Mouse (Mus musculus) lung, adult 2 months (tissue): ENCODE results near the gene Siglece. TPM values are rescaled to one million over a fixed set of nuclear protein-coding genes. Genes with fewer than 3 reads are reported as not detected.

ENCODE experiments used
- DNase-seq: peaks from one replicate; pipeline ENCODE4 v3.0.0; 2022
- H3K4me1 ChIP-seq: fragments of 200-500 bp; 2 replicates; pipeline ENCODE4 v1.6.1; 2011; ENCODE audit warnings: low read length; ENCODE audit not compliant: control insufficient read depth, insufficient read depth
- H3K4me3 ChIP-seq: fragments of 200-500 bp; replicated peaks from 2 replicates; pipeline ENCODE3; 2011; ENCODE audit warnings: low read depth, mild to moderate bottlenecking, control low read depth, low read length; ENCODE audit errors: extremely low read depth
- CTCF ChIP-seq: fragments of 200-500 bp; IDR thresholded peaks from 2 replicates; pipeline ENCODE4 v1.5.1; 2011; ENCODE audit warnings: mild to moderate bottlenecking, low read length, control low read depth; ENCODE audit not compliant: insufficient read depth
- POLR2A ChIP-seq: fragments of 200-500 bp; IDR thresholded peaks from 2 replicates; pipeline ENCODE4 v1.6.1; 2011; ENCODE audit warnings: low read depth, mild to moderate bottlenecking, control low read depth, low read length, borderline replicate concordance; ENCODE audit errors: extremely low read depth
- WGBS: fragments of 180-500 bp; shearing (Covaris S2); methylation state at CpG from one replicate; pipeline ENCODE4 v1.1.7; 2018; 5-methylcytosine and 5-hydroxymethylcytosine counted together
- polyA plus RNA-seq: library from polyadenylated mRNA; depleted of rRNA; stranded (reverse); fragments of >200 nt; gene quantifications from 2 replicates; pipeline ENCODE4 v1.2.3, GENCODE M21; 2012

Gene Siglece
- polyA plus RNA-seq, 1 experiment = 7.0 TPM

GRCm38 (mm10) chr7:43636194-43636593 is 23.8 kb downstream of the Siglece start:
- no peak for TF ChIP-seq CTCF
- no peak for TF ChIP-seq POLR2A
- 44% methylated on average over 2 of the region's 2 CpGs for WGBS

GRCm38 (mm10) chr7:43634500-43634899 is 25.5 kb downstream of the Siglece start, which contains the start of gene Ceacam18:
Ceacam18 (plus strand) TSS chr7:43634707.
- TF ChIP-seq POLR2A (no peak), CTCF (no peak)
- DNase-seq = no peak
- no peaks in the 10 kb centered on the region; the same call in 1 of the 2 replicates for H3K4me1 ChIP-seq
- 43% methylated on average over 6 of the region's 6 CpGs for WGBS
- H3K4me3 ChIP-seq = no peak within 1 kb of the TSS

More at GRCm38 (mm10) chr7:43636194-43636593, 23.8 kb downstream of the Siglece start:
- DNase-seq = no peak
- H3K4me1 ChIP-seq = no peaks in the 10 kb centered on the region; the same call in 1 of the 2 replicates
- H3K4me3 ChIP-seq = no peak overlapping the region

- H3K4me1 ChIP-seq = no peaks in the 10 kb centered on the region; the same call in 1 of the 2 replicates
- 72% methylated on average over 4 of the region's 4 CpGs for whole genome bisulfite sequencing
- H3K4me3 ChIP-seq = no peak overlapping the region
- DNase-seq = no peak
- TF ChIP-seq POLR2A (no peak), CTCF (no peak)
Measured at GRCm38 (mm10) chr7:43633940-43634339, 26.0 kb downstream of the Siglece start.

- no peak for DNase-seq
- Histone ChIP-seq H3K4me1 (no peaks in the 10 kb centered on the region), H3K4me3 (no peak overlapping the region)
- TF ChIP-seq POLR2A (no peak), CTCF (no peak)
- 70% methylated on average over 8 of the region's 8 CpGs for WGBS
Measured at GRCm38 (mm10) chr7:43625794-43626422, 34.1 kb downstream of the Siglece start.

- TF ChIP-seq CTCF = no peak
- TF ChIP-seq POLR2A = no peak
- Histone ChIP-seq H3K4me3 (no peak overlapping the region), H3K4me1 (no peaks in the 10 kb centered on the region)
- 75% methylated on average over 3 of the region's 3 CpGs for WGBS
- DNase-seq = no peak
Measured at GRCm38 (mm10) chr7:43625065-43625464, 34.9 kb downstream of the Siglece start.

GRCm38 (mm10) chr7:43623819-43624218 is 36.1 kb downstream of the Siglece start:
- TF ChIP-seq POLR2A (no peak), CTCF (no peak)
- 16% methylated on average over 10 of the region's 10 CpGs for WGBS

GRCm38 (mm10) chr7:43622927-43623326 is 37.0 kb downstream of the Siglece start:
- TF ChIP-seq POLR2A (no peak), CTCF (no peak)
- H3K4me1 ChIP-seq = no peaks in the 10 kb centered on the region
- no peak overlapping the region for H3K4me3 ChIP-seq
- no peak for DNase-seq
- WGBS = 64% methylated on average over 7 of the region's 7 CpGs

More at GRCm38 (mm10) chr7:43623819-43624218, 36.1 kb downstream of the Siglece start:
- no peak overlapping the region for H3K4me3 ChIP-seq
- no peak for DNase-seq
- H3K4me1 ChIP-seq = no peaks in the 10 kb centered on the region

- no peak for DNase-seq
- Histone ChIP-seq H3K4me1 (no peaks in the 10 kb centered on the region), H3K4me3 (no peak overlapping the region)
- whole genome bisulfite sequencing = 81% methylated on average over 14 of the region's 14 CpGs
- no peak for TF ChIP-seq CTCF
Measured at GRCm38 (mm10) chr7:43613816-43614551, 46.0 kb downstream of the Siglece start.

- Histone ChIP-seq H3K4me3 (no peak overlapping the region), H3K4me1 (no peaks in the 10 kb centered on the region)
- no peak for DNase-seq
- WGBS = 63% methylated on average over 7 of the region's 7 CpGs
- TF ChIP-seq CTCF (no peak), POLR2A (no peak)
Measured at GRCm38 (mm10) chr7:43608316-43608824, 51.6 kb downstream of the Siglece start.

GRCm38 (mm10) chr7:43607743-43608287 is 52.1 kb downstream of the Siglece start:
- no peak for DNase-seq

More at GRCm38 (mm10) chr7:43607743-43608287, 52.1 kb downstream of the Siglece start:
- no peaks in the 10 kb centered on the region for H3K4me1 ChIP-seq
- 25% methylated on average over 5 of the region's 5 CpGs for WGBS
- TF ChIP-seq POLR2A (no peak), CTCF (no peak)
- no peak overlapping the region for H3K4me3 ChIP-seq
